Mouse (Mus musculus): ENCODE data around the gene Tcf7l2. TPM values are rescaled to one million over a fixed set of nuclear protein-coding genes. Genes with fewer than 3 reads are reported as not detected.
A peak's percentile ranks its signal among the peaks of the same experiment; 100 is the strongest.

Gene Tcf7l2
- total RNA-seq, 1 experiment from 2014 or later, result 15.3 TPM

- ATAC-seq (replicated peaks; ENCODE audit: insufficient number of reproducible peaks, low FRiP score, low TSS enrichment, poor library complexity, severe bottlenecking), result no peak
These were observed 125.6 kb downstream of the Tcf7l2 start for GRCm38 (mm10) chr19:55867255-55867654.

- peak; percentile 55 for ATAC-seq (replicated peaks; ENCODE audit: insufficient number of reproducible peaks, low FRiP score, low TSS enrichment, poor library complexity, severe bottlenecking)
These were observed 126.3 kb downstream of the Tcf7l2 start for GRCm38 (mm10) chr19:55867905-55868304.

- ATAC-seq (replicated peaks; ENCODE audit: insufficient number of reproducible peaks, low FRiP score, low TSS enrichment, poor library complexity, severe bottlenecking), result peak; percentile 38
These were observed 127.0 kb downstream of the Tcf7l2 start for GRCm38 (mm10) chr19:55868597-55868996.

GRCm38 (mm10) chr19:55870825-55871224 lies 129.2 kb downstream of the Tcf7l2 start:
- no peak for ATAC-seq (replicated peaks; ENCODE audit: insufficient number of reproducible peaks, low FRiP score, low TSS enrichment, poor library complexity, severe bottlenecking)

- ATAC-seq (replicated peaks; ENCODE audit: insufficient number of reproducible peaks, low FRiP score, low TSS enrichment, poor library complexity, severe bottlenecking), result no peak
These were observed 129.9 kb downstream of the Tcf7l2 start for GRCm38 (mm10) chr19:55871496-55871895.

GRCm38 (mm10) chr19:55873221-55873620 lies 131.6 kb downstream of the Tcf7l2 start:
- no peak for ATAC-seq (replicated peaks; ENCODE audit: insufficient number of reproducible peaks, low FRiP score, low TSS enrichment, poor library complexity, severe bottlenecking)

GRCm38 (mm10) chr19:55876501-55876900 lies 134.9 kb downstream of the Tcf7l2 start:
- no peak for ATAC-seq (replicated peaks; ENCODE audit: insufficient number of reproducible peaks, low FRiP score, low TSS enrichment, poor library complexity, severe bottlenecking)

GRCm38 (mm10) chr19:55877404-55877915 lies 135.8 kb downstream of the Tcf7l2 start:
- peak; percentile 80 for ATAC-seq (replicated peaks; ENCODE audit: insufficient number of reproducible peaks, low FRiP score, low TSS enrichment, poor library complexity, severe bottlenecking)

GRCm38 (mm10) chr19:55880664-55881359 lies 139.2 kb downstream of the Tcf7l2 start:
- ATAC-seq (replicated peaks; ENCODE audit: insufficient number of reproducible peaks, low FRiP score, low TSS enrichment, poor library complexity, severe bottlenecking), result no peak

- ATAC-seq (replicated peaks; ENCODE audit: insufficient number of reproducible peaks, low FRiP score, low TSS enrichment, poor library complexity, severe bottlenecking), result no peak
These were observed 144.9 kb downstream of the Tcf7l2 start for GRCm38 (mm10) chr19:55886536-55886935.

- ATAC-seq (replicated peaks; ENCODE audit: insufficient number of reproducible peaks, low FRiP score, low TSS enrichment, poor library complexity, severe bottlenecking), result no peak
These were observed 150.1 kb downstream of the Tcf7l2 start for GRCm38 (mm10) chr19:55891692-55892183.

GRCm38 (mm10) chr19:55893557-55893956 lies 151.9 kb downstream of the Tcf7l2 start:
- no peak for ATAC-seq (replicated peaks; ENCODE audit: insufficient number of reproducible peaks, low FRiP score, low TSS enrichment, poor library complexity, severe bottlenecking)

- no peak for ATAC-seq (replicated peaks; ENCODE audit: insufficient number of reproducible peaks, low FRiP score, low TSS enrichment, poor library complexity, severe bottlenecking)
These were observed 152.8 kb downstream of the Tcf7l2 start for GRCm38 (mm10) chr19:55894396-55894795.

GRCm38 (mm10) chr19:55895317-55895716 lies 153.7 kb downstream of the Tcf7l2 start:
- no peak for ATAC-seq (replicated peaks; ENCODE audit: insufficient number of reproducible peaks, low FRiP score, low TSS enrichment, poor library complexity, severe bottlenecking)

GRCm38 (mm10) chr19:55895807-55896420 lies 154.3 kb downstream of the Tcf7l2 start:
- ATAC-seq (replicated peaks; ENCODE audit: insufficient number of reproducible peaks, low FRiP score, low TSS enrichment, poor library complexity, severe bottlenecking), result no peak

- no peak for ATAC-seq (replicated peaks; ENCODE audit: insufficient number of reproducible peaks, low FRiP score, low TSS enrichment, poor library complexity, severe bottlenecking)
These were observed 155.0 kb downstream of the Tcf7l2 start for GRCm38 (mm10) chr19:55896629-55897028.

- ATAC-seq (replicated peaks; ENCODE audit: insufficient number of reproducible peaks, low FRiP score, low TSS enrichment, poor library complexity, severe bottlenecking), result no peak
These were observed 161.2 kb downstream of the Tcf7l2 start for GRCm38 (mm10) chr19:55902573-55903385.

- no peak for ATAC-seq (replicated peaks; ENCODE audit: insufficient number of reproducible peaks, low FRiP score, low TSS enrichment, poor library complexity, severe bottlenecking)
These were observed 167.4 kb downstream of the Tcf7l2 start for GRCm38 (mm10) chr19:55909039-55909438.

GRCm38 (mm10) chr19:55911941-55912340 lies 170.3 kb downstream of the Tcf7l2 start:
- no peak for ATAC-seq (replicated peaks; ENCODE audit: insufficient number of reproducible peaks, low FRiP score, low TSS enrichment, poor library complexity, severe bottlenecking)
